Mouse (Mus musculus): ENCODE measurements around the gene Glt6d1.
A peak's percentile ranks its signal among the peaks of the same experiment; 100 is the strongest.
"Not testable (repeated sequence)": the region's sequence is repeated elsewhere in the genome, so short reads cannot be mapped to it uniquely, and the experiment has no call there.

Glt6d1 gene

GRCm38 (mm10) chr2:25815748-25816147 lies at the start of gene Glt6d1:
TSS of gene Glt6d1 (minus strand) at chr2:25815848.
- not testable (repeated sequence) for DNase-seq

DNA sequence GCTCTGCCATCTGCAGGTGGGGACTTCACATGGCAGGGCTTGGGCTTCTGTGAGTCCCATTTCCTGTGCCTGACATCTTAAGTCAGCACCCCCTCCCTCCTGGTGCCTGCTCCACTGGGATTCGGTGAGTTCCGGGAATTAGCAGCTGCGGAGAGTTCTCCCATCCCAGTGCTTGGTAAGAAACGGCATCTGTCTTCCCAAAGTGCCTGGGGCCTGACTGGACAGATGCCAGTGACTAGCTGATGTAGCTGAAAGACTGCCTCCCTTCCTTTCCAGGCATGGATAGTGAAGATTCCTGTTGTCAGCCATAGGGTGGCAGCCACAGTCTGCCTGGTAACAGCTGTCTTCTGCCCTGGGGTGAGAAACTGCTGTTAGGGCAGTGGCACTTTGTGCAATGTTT lies 49.8 kb upstream of the Glt6d1 start:
- peak; percentile 67 for DNase-seq

- DNase-seq = no peak
These were observed 48.6 kb upstream of the Glt6d1 start for GRCm38 (mm10) chr2:25864230-25864629.

GRCm38 (mm10) chr2:25863337-25864131 lies 47.9 kb upstream of the Glt6d1 start, which contains the start of gene Kcnt1:
TSS of gene Kcnt1 (plus strand) at chr2:25863734.
- DNase-seq = peak; percentile 22

GRCm38 (mm10) chr2:25862696-25863270 lies 47.1 kb upstream of the Glt6d1 start:
- DNase-seq = peak; percentile 23

DNA sequence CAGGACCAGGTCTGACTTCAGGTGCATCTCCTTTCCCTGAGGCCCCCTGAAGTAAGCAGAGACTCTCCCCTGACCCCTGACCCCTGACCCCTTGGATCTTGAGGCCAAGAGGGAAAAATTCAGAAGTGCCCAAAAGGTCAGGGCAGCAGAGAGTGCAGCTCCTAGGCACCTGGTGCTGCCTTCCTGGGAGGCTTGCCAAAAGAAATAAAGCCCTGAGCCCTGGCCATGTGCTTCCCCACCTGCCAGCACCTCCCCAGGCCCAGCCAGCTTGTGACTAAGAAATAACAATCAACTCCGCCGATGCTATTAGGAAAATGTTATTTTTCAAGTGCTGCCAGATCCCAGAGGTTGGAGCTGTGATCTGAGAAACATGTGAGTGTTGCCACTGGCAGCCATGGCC lies 46.4 kb upstream of the Glt6d1 start:
- no peak for DNase-seq

DNA sequence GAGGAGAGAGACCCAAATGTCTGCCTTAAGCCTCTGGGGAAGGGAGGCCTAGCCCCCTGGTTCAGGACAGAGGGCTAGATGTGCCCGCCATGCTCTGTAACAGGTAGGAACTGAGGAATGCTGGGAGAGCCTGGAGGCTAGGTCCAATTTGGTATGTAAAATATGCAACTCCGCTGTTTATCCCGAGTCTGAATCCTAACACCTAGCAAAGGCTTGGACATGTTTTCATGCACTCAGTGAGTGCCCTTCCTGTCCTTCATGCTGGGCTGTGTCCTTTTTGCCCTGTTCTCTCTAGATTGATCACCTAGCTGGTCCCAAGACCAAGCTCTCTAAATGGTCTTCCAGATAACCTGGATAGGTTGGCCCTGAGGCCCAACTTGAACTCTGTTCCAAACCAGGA lies 44.2 kb upstream of the Glt6d1 start:
- no peak for DNase-seq

GRCm38 (mm10) chr2:25853998-25854397 lies 38.4 kb upstream of the Glt6d1 start:
- DNase-seq = no peak

DNA sequence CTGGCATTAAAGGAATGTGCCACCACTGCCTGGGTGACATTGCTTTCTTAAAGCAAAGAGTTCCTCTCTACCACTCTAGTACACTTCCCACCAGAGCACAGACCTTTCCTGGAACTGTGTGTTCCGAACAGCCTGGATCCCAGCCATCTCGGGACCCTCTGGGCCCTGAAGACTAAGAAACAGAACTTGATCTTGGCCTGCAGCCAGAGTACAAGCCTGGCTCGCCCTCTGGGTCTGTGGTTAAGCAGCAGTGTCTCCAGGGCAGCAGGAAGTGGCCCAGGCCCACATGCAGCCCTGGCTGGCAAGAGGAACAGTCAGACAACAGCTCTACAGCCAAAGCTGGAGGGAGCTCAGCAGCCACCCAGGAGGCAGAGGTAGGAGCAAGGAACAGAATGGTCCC lies 37.0 kb upstream of the Glt6d1 start:
- DNase-seq = peak; percentile 40

- DNase-seq = peak; percentile 31
These were observed 34.7 kb upstream of the Glt6d1 start for GRCm38 (mm10) chr2:25850330-25850729.

- DNase-seq = no peak
These were observed 31.6 kb upstream of the Glt6d1 start, which contains the start of gene Sohlh1 for GRCm38 (mm10) chr2:25847226-25847625. TSS of gene Sohlh1 (minus strand) at chr2:25847248.

- DNase-seq = no peak
These were observed 30.9 kb upstream of the Glt6d1 start for GRCm38 (mm10) chr2:25846516-25846915.

- no peak for DNase-seq
These were observed 28.4 kb upstream of the Glt6d1 start for GRCm38 (mm10) chr2:25844097-25844496.

DNA sequence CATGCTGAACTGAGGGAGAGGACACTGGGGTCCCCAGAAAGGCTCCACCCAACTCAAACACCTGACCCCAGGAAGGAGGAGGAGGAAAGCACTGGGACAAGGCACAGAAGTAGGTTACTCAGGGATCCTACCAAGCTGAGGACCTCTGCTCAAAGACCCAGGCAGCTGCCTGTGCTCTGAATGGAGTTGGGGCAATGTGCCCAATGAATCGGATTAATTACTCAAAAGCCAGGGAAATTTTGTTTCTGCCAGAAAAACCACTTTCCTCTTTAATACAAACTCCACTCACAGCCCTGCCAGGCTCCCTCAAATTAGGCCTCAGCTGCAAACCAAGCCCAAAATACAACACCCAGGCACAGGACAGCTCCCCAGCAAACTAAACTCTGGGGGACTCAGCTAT lies 27.1 kb upstream of the Glt6d1 start:
- DNase-seq = no peak

GRCm38 (mm10) chr2:25842161-25842560 lies 26.5 kb upstream of the Glt6d1 start:
- no peak for DNase-seq

GRCm38 (mm10) chr2:25836291-25836690 lies 20.6 kb upstream of the Glt6d1 start:
- DNase-seq = peak; percentile 72

GRCm38 (mm10) chr2:25830786-25831185 lies 15.1 kb upstream of the Glt6d1 start:
- DNase-seq = no peak

- no peak for DNase-seq
These were observed 12.8 kb upstream of the Glt6d1 start for GRCm38 (mm10) chr2:25828344-25828947.

- no peak for DNase-seq
These were observed 9.1 kb upstream of the Glt6d1 start for GRCm38 (mm10) chr2:25824751-25825150.

GRCm38 (mm10) chr2:25822806-25823205 lies 7.2 kb upstream of the Glt6d1 start, which contains the start of gene Lcn9:
TSS of gene Lcn9 (plus strand) at chr2:25823153.
- no peak for DNase-seq

DNA sequence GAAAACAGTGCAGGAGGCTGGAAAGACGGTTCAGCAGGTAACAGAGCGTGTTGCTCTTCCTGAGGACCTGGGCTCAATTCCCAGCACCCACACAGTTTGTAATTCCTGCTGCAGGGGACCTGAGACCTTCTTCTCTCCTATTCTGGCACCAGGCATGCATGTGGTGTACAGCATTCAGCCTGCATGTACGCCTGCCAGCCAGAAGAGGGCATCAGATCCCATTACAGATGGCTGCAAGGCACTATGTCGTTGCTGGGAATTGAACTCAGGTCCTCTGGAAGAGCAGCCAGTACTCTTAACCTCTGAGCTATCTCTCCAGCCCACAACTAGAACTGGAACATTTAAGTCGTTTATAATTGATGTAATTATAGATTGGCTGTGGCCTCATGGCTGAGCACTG lies 2.3 kb downstream of the Glt6d1 start:
- no peak for DNase-seq

DNA sequence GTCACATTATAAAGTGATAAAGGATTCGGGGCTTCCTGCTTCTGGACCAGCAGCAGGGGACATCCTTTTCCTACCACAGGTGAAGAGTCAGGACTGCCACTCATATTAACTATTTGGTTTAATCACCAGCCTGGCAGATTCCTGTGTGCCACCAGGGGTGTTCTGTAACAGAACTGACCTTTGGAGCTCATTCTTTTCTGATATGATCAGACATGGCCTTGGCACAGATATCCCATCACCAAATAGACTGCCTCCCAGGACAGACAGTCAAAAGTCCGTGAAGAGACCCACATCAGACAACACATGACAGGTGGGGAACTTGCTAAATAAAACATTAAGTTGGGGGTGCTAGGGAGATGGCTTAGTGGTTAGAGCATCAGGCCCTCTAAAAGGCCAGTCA lies 3.9 kb downstream of the Glt6d1 start:
- DNase-seq = no peak

DNA sequence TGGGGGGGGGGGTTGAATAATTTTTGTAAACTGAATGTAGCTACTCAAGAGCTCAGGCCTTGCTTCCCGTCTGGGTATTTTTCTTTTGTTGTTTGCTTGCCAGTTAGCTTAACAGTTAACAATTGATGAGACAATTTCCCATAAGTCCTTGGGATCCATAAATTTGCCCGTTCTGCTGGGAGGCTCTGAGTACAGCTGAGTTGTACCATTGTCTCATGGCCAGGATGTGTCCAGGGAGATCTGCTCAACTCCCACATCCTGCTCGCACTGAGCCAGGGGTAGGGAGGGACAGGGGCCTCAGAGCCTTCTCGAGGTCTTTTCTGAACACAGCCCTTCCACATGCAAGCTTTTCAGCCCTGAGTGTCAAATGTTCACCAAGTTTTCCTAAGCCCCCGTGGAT lies 17.6 kb downstream of the Glt6d1 start:
- no peak for DNase-seq

DNA sequence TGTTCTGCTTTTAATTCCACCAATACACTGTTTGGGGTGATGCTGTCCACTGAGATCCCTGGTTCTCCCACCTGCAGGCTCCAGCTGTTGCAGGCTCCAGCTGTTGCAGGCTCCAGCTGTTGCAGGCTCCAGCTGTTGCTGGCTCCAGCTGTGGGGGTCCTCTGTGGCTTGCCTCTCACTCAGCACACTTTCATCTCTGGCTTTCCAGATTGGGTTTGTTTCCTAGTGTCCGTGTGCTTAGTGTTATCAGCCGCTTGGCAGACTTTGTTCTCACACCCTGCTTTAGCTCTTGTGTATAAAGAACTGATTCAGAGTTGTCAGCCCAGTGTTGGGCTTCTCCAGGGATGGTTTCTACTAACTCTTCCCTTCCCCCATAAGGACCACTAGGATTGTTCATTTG lies 18.0 kb downstream of the Glt6d1 start:
- DNase-seq = no peak

All from right cerebral cortex, postnatal 25 days (tissue).